Mouse (Mus musculus) intestine, postnatal 0 days (tissue): Measurements from ENCODE around the gene Oard1. TPM values are rescaled to one million over a fixed set of nuclear protein-coding genes. Genes with fewer than 3 reads are reported as not detected.

Experiments
- ATAC-seq: fragments of 200-750 bp; cut with Nextera tagmentation; 2 replicates; pipeline ENCODE4 v1.8.0; 2017; ENCODE audit warnings: mild to moderate bottlenecking, moderate TSS enrichment, moderate library complexity
- H3K27ac ChIP-seq: fragments of 300-500 bp; sonication (generic); 2 replicates; pipeline ENCODE4 v1.5.1; 2014; ENCODE audit warnings: mild to moderate bottlenecking, low read depth, low read length, moderate library complexity
- H3K27me3 ChIP-seq: fragments of 300-500 bp; sonication (generic); replicated peaks from 2 replicates; pipeline ENCODE4 v1.6.1; 2014; ENCODE audit warnings: low read length, mixed read lengths; ENCODE audit not compliant: control insufficient read depth, insufficient read depth
- H3K36me3 ChIP-seq: fragments of 300-500 bp; sonication (generic); 2 replicates; pipeline ENCODE4 v1.6.1; 2014; ENCODE audit warnings: mild to moderate bottlenecking, moderate library complexity; ENCODE audit not compliant: control insufficient read depth, insufficient read depth
- H3K4me1 ChIP-seq: fragments of 300-500 bp; sonication (generic); replicated peaks from 2 replicates; pipeline ENCODE4 v1.6.1; 2014; ENCODE audit warnings: antibody characterized with exemption, low read length, mixed read lengths; ENCODE audit not compliant: control insufficient read depth, insufficient read depth
- H3K4me2 ChIP-seq: fragments of 300-500 bp; sonication (generic); replicated peaks from 2 replicates; pipeline ENCODE4 v1.6.1; 2014; ENCODE audit warnings: low read depth, mild to moderate bottlenecking, moderate library complexity
- H3K4me3 ChIP-seq: fragments of 300-500 bp; sonication (generic); 2 replicates; pipeline ENCODE4 v1.5.1; 2014; ENCODE audit warnings: low read depth, low read length
- H3K9ac ChIP-seq: fragments of 300-500 bp; sonication (generic); 2 replicates; pipeline ENCODE4 v1.6.1; 2014; ENCODE audit warnings: mild to moderate bottlenecking, low read depth, low read length
- H3K9me3 ChIP-seq: fragments of 300-500 bp; sonication (generic); 2 replicates; pipeline ENCODE4 v1.6.1; 2016; ENCODE audit warnings: mixed run types; ENCODE audit not compliant: control insufficient read depth
- CTCF ChIP-seq: sonication (generic); IDR thresholded peaks from 2 replicates; pipeline ENCODE4 v1.5.1; 2016; ENCODE audit warnings: low read depth, mild to moderate bottlenecking, control low read depth, antibody characterized with exemption, moderate library complexity
- WGBS: fragments of 180-500 bp; shearing (Covaris S2); extraction: QIAGEN DNeasy Blood & Tissue Kit; methylation state at CpG from one replicate; pipeline ENCODE4 v1.1.7; 2014; 5-methylcytosine and 5-hydroxymethylcytosine counted together
- polyA plus RNA-seq: library from polyadenylated mRNA; unstranded; fragments of >200 nt; fragmentation: Nextera tagmentation; extraction: Ambion mirVana; gene quantifications from 2 replicates; pipeline ENCODE4 v1.2.1, GENCODE M21; 2015

Gene Oard1
- polyA plus RNA-seq, 1 experiment from 2014 or later, result 52.1 TPM

- H3K9me3 ChIP-seq, result no peaks in the 10 kb centered on the region
- WGBS, result 58% methylated on average over 9 of the region's 9 CpGs
- no peaks in the 10 kb centered on the region for H3K4me1 ChIP-seq
- no peak overlapping the region for H3K4me2 ChIP-seq
- H3K27me3 ChIP-seq, result no peaks in the 10 kb centered on the region
- TF ChIP-seq CTCF, result no peak
- ATAC-seq, result no peak
- peak overlapping the region; percentile 15; the same call in 1 of the 2 replicates for H3K27ac ChIP-seq
- H3K9ac ChIP-seq, result no peak overlapping the region
- H3K36me3 ChIP-seq, result no peaks in the 10 kb centered on the region
- H3K4me3 ChIP-seq, result no peak overlapping the region
Observed at GRCm38 (mm10) chr17:48451753-48452444, 42.1 kb downstream of the Oard1 start.

GRCm38 (mm10) chr17:48453489-48453888 lies 43.7 kb downstream of the Oard1 start:
- Histone ChIP-seq H3K9me3 (no peaks in the 10 kb centered on the region), H3K27ac (no peak overlapping the region), H3K4me2 (no peak overlapping the region), H3K27me3 (no peaks in the 10 kb centered on the region), H3K4me3 (no peak overlapping the region), H3K9ac (no peak overlapping the region), H3K36me3 (no peaks in the 10 kb centered on the region), H3K4me1 (no peaks in the 10 kb centered on the region)
- 68% methylated on average over 7 of the region's 7 CpGs for WGBS
- peak; percentile 63 for TF ChIP-seq CTCF
- ATAC-seq, result no peak

GRCm38 (mm10) chr17:48454190-48454589 lies 44.4 kb downstream of the Oard1 start:
- H3K4me2 ChIP-seq, result peak overlapping the region; percentile 67
- ATAC-seq, result no peak

GRCm38 (mm10) chr17:48454688-48455087 lies 44.9 kb downstream of the Oard1 start, which contains the start of gene Unc5cl:
Unc5cl (plus strand) TSS chr17:48454901.
- Histone ChIP-seq H3K4me2 (peak within 1 kb of the TSS; percentile 67), H3K9ac (peak within 1 kb of the TSS; percentile 57), H3K9me3 (no peaks in the 10 kb centered on the region), H3K27ac (peak within 1 kb of the TSS; percentile 90), H3K4me1 (no peaks in the 10 kb centered on the region), H3K36me3 (0 out of 2 replicates have a peak, but pooled peaks cover 4% of the 10 kb centered on the region), H3K4me3 (peak within 1 kb of the TSS; percentile 45), H3K27me3 (no peaks in the 10 kb centered on the region)
- no peak for TF ChIP-seq CTCF
- WGBS, result 26% methylated on average over 11 of the region's 11 CpGs
- ATAC-seq, result peak; percentile 50

More at GRCm38 (mm10) chr17:48454190-48454589, 44.4 kb downstream of the Oard1 start:
- no peak for TF ChIP-seq CTCF
- WGBS, result 32% methylated on average over 7 of the region's 7 CpGs
- H3K9me3 ChIP-seq, result no peaks in the 10 kb centered on the region
- H3K9ac ChIP-seq, result peak overlapping the region; percentile 57; the same call in 1 of the 2 replicates
- peak overlapping the region; percentile 90 for H3K27ac ChIP-seq
- H3K4me1 ChIP-seq, result no peaks in the 10 kb centered on the region
- no peaks in the 10 kb centered on the region for H3K27me3 ChIP-seq
- H3K36me3 ChIP-seq, result no peaks in the 10 kb centered on the region
- H3K4me3 ChIP-seq, result peak overlapping the region; percentile 45

GRCm38 (mm10) chr17:48455955-48456354 lies 46.1 kb downstream of the Oard1 start:
- no peak for TF ChIP-seq CTCF
- Histone ChIP-seq H3K27ac (peak overlapping the region; percentile 90), H3K27me3 (no peaks in the 10 kb centered on the region), H3K4me1 (no peaks in the 10 kb centered on the region), H3K4me2 (peak overlapping the region; percentile 67), H3K4me3 (peak overlapping the region; percentile 45), H3K36me3 (peaks cover 16% of the 10 kb centered on the region; the same call in 1 of the 2 replicates), H3K9ac (0 out of 2 replicates have a peak overlapping the region, but pooled peaks have one; percentile 57), H3K9me3 (no peaks in the 10 kb centered on the region)
- ATAC-seq, result peak; percentile 73
- 39% methylated on average over 2 of the region's 2 CpGs for WGBS

GRCm38 (mm10) chr17:48457971-48458653 lies 48.3 kb downstream of the Oard1 start:
- Histone ChIP-seq H3K4me2 (peak overlapping the region; percentile 67), H3K27ac (peak overlapping the region; percentile 90), H3K27me3 (no peaks in the 10 kb centered on the region), H3K36me3 (peaks cover 28% of the 10 kb centered on the region), H3K4me3 (peak overlapping the region; percentile 12; the same call in 1 of the 2 replicates), H3K9ac (0 out of 2 replicates have a peak overlapping the region, but pooled peaks have one; percentile 17), H3K4me1 (no peaks in the 10 kb centered on the region), H3K9me3 (no peaks in the 10 kb centered on the region)
- peak; percentile 86 for ATAC-seq
- WGBS, result 29% methylated on average over 13 of the region's 13 CpGs
- TF ChIP-seq CTCF, result no peak
